Mouse (Mus musculus) CD4-positive, CD25-positive, alpha-beta regulatory T cell (primary cell): ENCODE results near the gene Vps13a. TPM values are rescaled to one million over a fixed set of nuclear protein-coding genes. Genes with fewer than 3 reads are reported as not detected.

ENCODE experiments used
- polyA plus RNA-seq: library from polyadenylated mRNA; unstranded; fragments of 100-300 nt; shearing (Covaris generic); gene quantifications from one replicate; pipeline ENCODE4 v1.2.1, GENCODE M21; 2017

Vps13a gene
- polyA plus RNA-seq: 44.4 TPM

GRCm38 (mm10) chr19:16780790-16781384 is at the start of gene Vps13a:
Gene Vps13a, minus strand, starts transcription at chr19:16780933.

Other genes starting within 250 kb of the Vps13a start
- gene Foxb2, start 92.9 kb upstream of the Vps13a start, polyA plus RNA-seq: not detected
- 0.13 TPM for gene Prune2, start 175.2 kb upstream of the Vps13a start, polyA plus RNA-seq